Mouse (Mus musculus) midbrain, embryonic 15.5 days (tissue): Measurements from ENCODE around the gene Mindy3. TPM values are rescaled to one million over a fixed set of nuclear protein-coding genes. Genes with fewer than 3 reads are reported as not detected.

Experiments used
- polyA plus RNA-seq: library from polyadenylated mRNA; unstranded; fragments of >200 nt; fragmentation: Nextera tagmentation; extraction: Ambion mirVana; gene quantifications from 2 replicates; pipeline ENCODE4 v1.2.1, GENCODE M21; 2015

Gene Mindy3
- polyA plus RNA-seq, 1 experiment from 2014 or later: 47.3 TPM

Other genes starting within 250 kb of the Mindy3 start
- 1.8 and 2.4 TPM in 2 replicates for gene Itga8, start 117.5 kb downstream of the Mindy3 start, polyA plus RNA-seq